Mouse (Mus musculus): ENCODE results near the gene Pgf. TPM values are rescaled to one million over a fixed set of nuclear protein-coding genes. Genes with fewer than 3 reads are reported as not detected.

Gene Pgf
- 1 to 10 TPM; 4.5 to 5.5 TPM for total RNA-seq (2021)
- long read RNA-seq, partial matches to known transcripts: 1 of 4 reads
- long read RNA-seq, other reads (novel, unspliced or antisense): 1 of 4 reads

DNA sequence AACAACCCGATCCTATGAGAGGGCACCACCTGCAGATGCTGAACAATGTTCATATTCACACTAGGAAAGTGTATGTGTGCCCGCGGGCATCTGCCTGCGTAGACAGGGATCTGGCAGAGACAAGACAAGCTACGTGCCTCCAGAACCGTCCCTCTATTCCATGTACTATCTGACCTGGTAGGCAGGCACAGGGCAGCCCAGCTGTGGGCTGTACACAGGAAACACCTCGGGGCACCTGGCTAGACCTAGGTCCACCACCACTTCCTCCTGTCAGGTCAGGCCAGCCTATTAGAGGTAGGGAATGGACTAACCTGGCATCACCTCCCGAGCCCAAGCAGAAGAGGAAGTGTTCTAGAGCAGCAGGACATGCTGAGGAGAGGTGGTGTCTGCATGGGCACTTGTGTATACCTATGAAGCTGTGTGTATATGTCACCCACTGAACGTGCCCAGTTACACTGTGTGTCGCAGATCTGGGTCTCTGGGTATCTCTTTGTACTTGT, at the start of gene Pgf:
Gene Pgf (minus strand): TSS at position 51 of the 500 bp plus-strand sequence.
- DNase-seq (ENCODE audit: low spot score in 2 of 2): no peak

DNA sequence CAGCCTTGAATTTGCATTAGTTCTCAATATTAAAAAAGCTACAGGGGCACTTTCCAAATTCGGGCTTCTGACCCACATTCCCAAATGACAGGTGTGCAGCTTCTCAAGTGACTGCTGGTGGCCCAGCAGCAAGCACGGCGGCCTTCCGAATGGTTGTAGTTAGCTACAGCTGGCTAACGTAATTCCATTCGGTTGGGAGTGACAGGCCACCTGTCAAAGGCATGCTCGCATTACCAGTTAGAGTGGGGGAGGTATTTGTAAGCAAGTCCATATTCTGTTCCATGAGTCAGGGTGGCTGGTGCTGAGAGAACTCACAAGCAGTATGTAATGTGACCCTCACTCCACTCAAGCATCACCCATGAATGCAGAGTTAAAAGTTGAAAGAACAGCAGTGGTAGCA, 49.6 kb upstream of the Pgf start:
- no peak for DNase-seq (ENCODE audit: low spot score in 2 of 2)

DNA sequence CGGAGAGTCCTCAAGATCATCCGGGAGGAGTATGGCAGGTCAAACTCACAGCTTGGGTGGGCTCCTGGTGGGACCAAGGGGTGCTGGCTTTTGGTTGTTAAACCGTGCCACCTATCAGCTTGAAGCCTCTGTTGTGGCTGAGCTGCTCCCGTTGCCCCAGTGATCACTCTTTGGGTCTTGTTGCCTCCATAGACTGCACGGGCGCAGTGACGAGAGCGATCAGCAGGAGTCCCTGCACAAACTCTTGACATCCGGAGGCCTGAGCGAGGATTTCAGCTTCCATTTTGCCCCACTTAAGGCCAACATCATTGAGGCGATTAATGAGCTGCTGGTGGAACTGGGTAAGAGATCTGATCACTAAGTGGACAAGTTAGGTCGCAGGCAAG, 42.3 kb upstream of the Pgf start:
- peak in 1 of 2 experiments; percentile 13 for DNase-seq (ENCODE audit: low spot score in 2 of 2)

- peak; percentile 99 for DNase-seq (ENCODE audit: low spot score in 2 of 2)
These were observed 41.8 kb upstream of the Pgf start, which contains the start of gene Eif2b2 for GRCm38 (mm10) chr12:85219236-85219904. Gene Eif2b2, plus strand, starts transcription at chr12:85219481.

- no peak for DNase-seq (ENCODE audit: low spot score in 2 of 2)
These were observed 40.2 kb upstream of the Pgf start for GRCm38 (mm10) chr12:85217733-85218310.

GRCm38 (mm10) chr12:85215031-85215430, 37.4 kb upstream of the Pgf start:
- no peak for DNase-seq (ENCODE audit: low spot score in 2 of 2)

GRCm38 (mm10) chr12:85208687-85209199, 31.2 kb upstream of the Pgf start:
- no peak for DNase-seq (ENCODE audit: low spot score in 2 of 2)

GRCm38 (mm10) chr12:85205425-85205824, 27.8 kb upstream of the Pgf start:
- DNase-seq (ENCODE audit: low spot score in 2 of 2): no peak

DNA sequence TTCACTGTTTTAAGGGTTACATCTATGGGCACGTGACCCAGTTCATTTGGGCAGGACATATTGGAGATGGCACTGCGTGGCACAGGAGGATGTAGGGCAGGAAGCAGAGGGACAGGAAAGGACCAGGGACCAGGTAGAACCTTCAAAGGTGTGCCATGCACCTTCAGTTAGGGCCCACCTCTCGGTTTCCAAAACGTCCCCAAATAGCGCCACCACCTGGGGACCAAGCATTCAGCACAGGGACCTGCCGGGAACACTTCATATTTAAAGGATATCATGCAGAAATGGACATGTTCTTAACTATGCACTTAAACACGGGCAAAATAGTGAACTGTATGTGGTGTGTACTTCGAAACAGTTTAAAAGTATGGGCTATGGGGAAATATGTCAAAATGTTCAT, 26.5 kb upstream of the Pgf start:
- no peak for DNase-seq (ENCODE audit: low spot score in 2 of 2)

- DNase-seq (ENCODE audit: low spot score in 2 of 2): no peak
These were observed 26.1 kb upstream of the Pgf start for GRCm38 (mm10) chr12:85203699-85204098.

GRCm38 (mm10) chr12:85202191-85202590, 24.6 kb upstream of the Pgf start:
- DNase-seq (ENCODE audit: low spot score in 2 of 2): no peak

GRCm38 (mm10) chr12:85201830-85202147, 24.2 kb upstream of the Pgf start:
- no peak for DNase-seq (ENCODE audit: low spot score in 2 of 2)

GRCm38 (mm10) chr12:85200929-85201829, 23.6 kb upstream of the Pgf start:
- DNase-seq (ENCODE audit: low spot score in 2 of 2): no peak

DNA sequence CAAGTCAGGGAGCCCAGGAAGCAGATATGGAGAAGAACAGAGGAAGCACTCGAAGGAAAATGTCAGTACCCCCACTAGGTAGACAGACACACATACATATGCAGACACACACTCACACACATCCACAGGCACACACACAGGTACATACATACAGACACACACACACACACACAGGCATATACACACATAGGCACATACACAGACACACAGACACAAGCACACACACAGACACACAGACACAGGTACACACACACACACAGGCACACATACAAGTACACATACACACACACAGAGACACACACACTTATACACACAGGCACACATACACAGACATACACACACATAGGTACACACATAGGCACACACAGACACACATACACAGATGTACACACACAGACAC, 22.4 kb upstream of the Pgf start:
- no peak for DNase-seq (ENCODE audit: low spot score in 2 of 2)

DNA sequence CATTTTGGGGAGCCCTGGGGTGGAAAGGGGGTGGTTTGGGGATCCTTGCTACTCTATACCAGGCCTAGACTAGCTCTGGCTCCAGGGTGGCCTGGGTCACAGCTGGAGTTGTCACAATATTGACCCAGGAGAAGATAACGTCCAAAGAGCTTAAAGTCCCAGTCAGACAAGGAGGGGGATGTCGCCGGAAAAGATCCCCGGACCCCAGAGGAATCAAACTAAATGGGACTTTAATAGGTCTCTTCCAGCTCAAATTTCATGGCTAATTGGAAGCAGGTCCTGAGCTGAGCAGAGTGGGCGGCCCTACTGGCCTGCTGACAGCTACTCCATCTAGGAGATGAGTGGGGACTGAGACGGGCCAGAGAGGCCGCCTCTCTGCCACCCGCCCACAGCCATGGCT, 20.3 kb upstream of the Pgf start:
- DNase-seq (ENCODE audit: low spot score in 2 of 2): no peak

GRCm38 (mm10) chr12:85197371-85197770, 19.8 kb upstream of the Pgf start:
- DNase-seq (ENCODE audit: low spot score in 2 of 2): no peak

GRCm38 (mm10) chr12:85196191-85196590, 18.6 kb upstream of the Pgf start:
- no peak for DNase-seq (ENCODE audit: low spot score in 2 of 2)

- no peak for DNase-seq (ENCODE audit: low spot score in 2 of 2)
These were observed 17.5 kb upstream of the Pgf start for GRCm38 (mm10) chr12:85195086-85195485.

- peak in 1 of 2 experiments; percentile 52 for DNase-seq (ENCODE audit: low spot score in 2 of 2)
These were observed 17.0 kb upstream of the Pgf start for GRCm38 (mm10) chr12:85194623-85195018.

GRCm38 (mm10) chr12:85193923-85194622, 16.5 kb upstream of the Pgf start:
- no peak for DNase-seq (ENCODE audit: low spot score in 2 of 2)

GRCm38 (mm10) chr12:85193146-85193545, 15.6 kb upstream of the Pgf start:
- DNase-seq (ENCODE audit: low spot score in 2 of 2): no peak

Measured in layer of hippocampus, adult 18-20 months (tissue).